Mouse (Mus musculus): Measurements from ENCODE around the gene Catsperd.

GRCm38 (mm10) chr17:56654771-56655170 lies 26.8 kb downstream of the Catsperd start:
- TF ChIP-seq POLR2A (IDR thresholded peaks at IDR 0.05; ENCODE audit: insufficient read depth, low read depth, low read length) (no peak), CTCF (IDR thresholded peaks at IDR 0.05; ENCODE audit: insufficient read depth, low read depth, low read length) (no peak)

Measured in olfactory bulb, adult 2 months (tissue).